Mouse (Mus musculus) kidney, postnatal 14 days (tissue): ENCODE data around the gene Mpzl2.

Experiments
- DNase-seq: peaks from one replicate; pipeline ENCODE4 v3.0.0; 2022; ENCODE audit warnings: mixed read lengths

Gene Mpzl2

GRCm38 (mm10) chr9:45088040-45088439 lies 48.4 kb downstream of the Mpzl2 start:
- no peak for DNase-seq

GRCm38 (mm10) chr9:45090811-45091210 lies 51.2 kb downstream of the Mpzl2 start:
- no peak for DNase-seq

- peak; percentile 14 for DNase-seq
Observed at GRCm38 (mm10) chr9:45092641-45093040, 53.0 kb downstream of the Mpzl2 start.

- DNase-seq, result no peak
Observed at GRCm38 (mm10) chr9:45095149-45095937, 55.7 kb downstream of the Mpzl2 start.

GRCm38 (mm10) chr9:45097877-45098276 lies 58.3 kb downstream of the Mpzl2 start:
- DNase-seq, result no peak

GRCm38 (mm10) chr9:45098426-45098825 lies 58.8 kb downstream of the Mpzl2 start:
- DNase-seq, result no peak

- DNase-seq, result no peak
Observed at GRCm38 (mm10) chr9:45102528-45102927, 62.9 kb downstream of the Mpzl2 start.

- no peak for DNase-seq
Observed at GRCm38 (mm10) chr9:45103211-45103979, 63.8 kb downstream of the Mpzl2 start.
